Comparison of ENCODE assay signal across 9 mouse cellular contexts in the genomic region with DNA sequence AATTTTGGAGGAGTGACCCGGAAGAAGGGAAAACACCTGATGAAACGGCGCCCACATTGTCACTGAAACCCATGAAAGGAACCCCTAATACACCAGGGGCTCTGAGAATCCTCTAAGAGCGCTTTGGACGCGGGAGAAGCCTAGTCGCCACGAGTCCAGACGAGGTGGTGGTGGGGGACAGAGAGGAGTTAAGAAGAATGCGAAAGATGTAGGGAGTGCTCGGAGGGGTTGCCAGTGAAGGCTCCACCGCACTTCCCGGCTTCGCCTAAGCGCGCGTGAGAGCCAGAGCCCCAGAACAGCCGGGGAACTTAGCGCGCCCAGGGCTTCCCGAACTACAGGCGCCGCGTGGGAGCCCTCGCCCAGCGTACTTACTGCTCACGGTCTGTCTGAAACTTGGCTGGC. TPM values are rescaled to one million over a fixed set of nuclear protein-coding genes. Genes with fewer than 3 reads are reported as not detected.
A peak's percentile ranks its signal among the peaks of the same experiment; 100 is the strongest.
DNase-seq lines count a peak whose midpoint lies in the region; ATAC-seq and TF ChIP-seq lines count a peak whose summit lies in the region.
"Had no signal": no experiment of that assay in that cellular context is flagged by ENCODE, and none has a peak within 500 bp of the region (broad histone marks: within the 10 kb centered on the region; RNA-seq: fewer than 3 reads in every experiment).

No protein-coding gene starts in this region.

- no peaks in the 10 kb centered on the region; a peak in 1 of 4 replicates for H3K4me1 ChIP-seq in ES-E14 (ENCODE audit: control insufficient read depth in 2 of 2, insufficient read depth in 2 of 2, low read length in 2 of 2, poor library complexity in 1 of 2)
- H3K4me1 ChIP-seq in heart, embryonic 14.5 days (ENCODE audit: control insufficient read depth in 2 of 2, insufficient read depth in 2 of 2, low read length in 2 of 2): peaks cover 14 to 28% of the 10 kb centered on the region in 2 experiments
- H3K4me1 ChIP-seq in liver, embryonic 11.5 days (replicated peaks; ENCODE audit: control insufficient read depth, insufficient read depth, low read length): 0 out of 2 replicates have a peak, but pooled peaks cover 4% of the 10 kb centered on the region

- WGBS in heart, embryonic 14.5 days: under 1% methylated on average over 27 of the region's 27 CpGs
- WGBS in liver, embryonic 11.5 days: under 1% methylated on average over 27 of the region's 27 CpGs

- no peak overlapping the region for H3K9ac ChIP-seq in ES-E14 (ENCODE audit: insufficient read depth, low read depth, low read length, poor library complexity, severe bottlenecking)
- H3K9ac ChIP-seq in heart, embryonic 14.5 days (ENCODE audit: low read length): no peak overlapping the region
- no peak overlapping the region for H3K9ac ChIP-seq in liver, embryonic 11.5 days (ENCODE audit: low read depth, low read length)

- H3K36me3 ChIP-seq in ES-E14 (ENCODE audit: control insufficient read depth, insufficient read depth, low read length, poor library complexity, severe bottlenecking): no peaks in the 10 kb centered on the region
- no peaks in the 10 kb centered on the region for H3K36me3 ChIP-seq in heart, embryonic 14.5 days (ENCODE audit: control insufficient read depth, insufficient read depth, low read length)
- H3K36me3 ChIP-seq in liver, embryonic 11.5 days (ENCODE audit: control insufficient read depth, insufficient read depth, low read length): no peaks in the 10 kb centered on the region
- H3K36me3 ChIP-seq: G1E had no signal

- H3K27ac ChIP-seq in ES-E14 (ENCODE audit: insufficient read depth, low read depth, low read length, poor library complexity, severe bottlenecking): no peak overlapping the region
- no peak overlapping the region for H3K27ac ChIP-seq in heart, embryonic 14.5 days (replicated peaks in 1 of 2; ENCODE audit: control insufficient read depth in 1 of 2, insufficient read depth in 1 of 2, low read depth in 2 of 2, low read length in 2 of 2)
- H3K27ac ChIP-seq in liver, embryonic 11.5 days (ENCODE audit: low read depth, low read length): no peak overlapping the region

- H3K27me3 ChIP-seq in heart, embryonic 14.5 days (ENCODE audit: control insufficient read depth, insufficient read depth, low read length): peaks cover 52% of the 10 kb centered on the region
- peaks cover 72% of the 10 kb centered on the region for H3K27me3 ChIP-seq in liver, embryonic 11.5 days (replicated peaks; ENCODE audit: control insufficient read depth, insufficient read depth, low read length)

- H3K4me3 ChIP-seq in ES-E14 (ENCODE audit: insufficient read depth in 1 of 2, low read depth in 1 of 2, low read length in 2 of 2, poor library complexity in 1 of 2, severe bottlenecking in 1 of 2): peak overlapping the region; percentile 10 to 65
- peak overlapping the region; percentile 32 to 79 for H3K4me3 ChIP-seq in heart, embryonic 14.5 days (ENCODE audit: control insufficient read depth in 1 of 2, insufficient read depth in 1 of 2, low read depth in 1 of 2, low read length in 2 of 2)
- peak overlapping the region; percentile 70 for H3K4me3 ChIP-seq in liver, embryonic 11.5 days (ENCODE audit: low read depth, low read length)

- intact Hi-C loops in gastrocnemius, postnatal 14 days (cut with DNase I; ENCODE audit: low total_unique reads): no loop called here
- intact Hi-C loops in gastrocnemius, postnatal 36 days (cut with DNase I): no loop called here

- peak; percentile 22 for DNase-seq in gastrocnemius, postnatal 14 days
- no peak for DNase-seq in gastrocnemius, postnatal 36 days
- DNase-seq in ES-E14 (ENCODE audit: low read depth, low spot score): no peak
- no peak for DNase-seq in liver, embryonic 11.5 days (ENCODE audit: low spot score)
- DNase-seq in retina, embryonic 14.5 days (ENCODE audit: low spot score): peak; percentile 63
- DNase-seq in layer of hippocampus, postnatal 25 days (ENCODE audit: extremely low spot score in 1 of 2, low spot score in 1 of 2): no peak
- DNase-seq in thymus, postnatal 36 days: no peak

- no peaks in the 10 kb centered on the region for H3K9me3 ChIP-seq in ES-E14 (ENCODE audit: control insufficient read depth, insufficient read depth, low read depth, low read length)
- no peaks in the 10 kb centered on the region for H3K9me3 ChIP-seq in heart, embryonic 14.5 days (ENCODE audit: control insufficient read depth, low read length)
- no peaks in the 10 kb centered on the region for H3K9me3 ChIP-seq in liver, embryonic 11.5 days (ENCODE audit: control insufficient read depth, low read length)

- ATAC-seq in heart, embryonic 14.5 days (ENCODE audit: insufficient number of reproducible peaks, insufficient read depth, low FRiP score, low read depth): no peak
- ATAC-seq in liver, embryonic 11.5 days (replicated peaks; ENCODE audit: low FRiP score): no peak

- in situ Hi-C loops in ES-E14 (cut with MboI; ENCODE audit: low sequenced_read_pairs in 2 of 2, unreplicated experiment in 2 of 2): no loop called here

- peak overlapping the region; percentile 100 for H3K4me2 ChIP-seq in heart, embryonic 14.5 days (ENCODE audit: low read length)
- H3K4me2 ChIP-seq in liver, embryonic 11.5 days: peak overlapping the region; percentile 95

TF ChIP-seq in ES-E14, 5 proteins besides CTCF, POLR2A, EP300 and RAD21:
- TF ChIP-seq CHD2 (IDR thresholded peaks at IDR 0.05; ENCODE audit: low read depth, low read length) (no peak), HCFC1 (IDR thresholded peaks at IDR 0.05; ENCODE audit: borderline replicate concordance, insufficient read depth, low read length) (peak; percentile 34; the same call in 1 of the 2 replicates), ZC3H11A (IDR thresholded peaks at IDR 0.05; ENCODE audit: borderline replicate concordance, low read depth, low read length) (no peak), MAFK (IDR thresholded peaks at IDR 0.05; ENCODE audit: insufficient read depth, low read depth, low read length) (no peak), ZNF384 (IDR thresholded peaks at IDR 0.05; ENCODE audit: low read depth, low read length) (no peak)

RNA-seq across cellular contexts. Expression of a gene that starts 7.7 kb away (rescaled TPM):
- under 1 TPM; 0.35 to 0.40 TPM for total RNA-seq in gastrocnemius, postnatal 14 days (2021)
- total RNA-seq in gastrocnemius, postnatal 36 days (2021): under 1 TPM; 0.26 to 0.62 TPM
- total RNA-seq in ES-E14 (2012; rRNA removed): 1.1 and 2.8 TPM in 2 replicates
- 0.08 and 0.12 TPM in 2 replicates for polyA plus RNA-seq in heart, embryonic 14.5 days (2014; fragmentation: Nextera tagmentation; extraction: Ambion mirVana)
- polyA plus RNA-seq in liver, embryonic 11.5 days (2014; fragmentation: Nextera tagmentation; extraction: Ambion mirVana): 0.27 and 0.57 TPM in 2 replicates
- total RNA-seq in layer of hippocampus, postnatal 25 days (2021): 10 to 100 TPM; 14.9 to 17.4 TPM
- polyA plus RNA-seq: G1E had no signal

Comparison
In these comparisons a context has a peak if more than half of its experiments do, and no peak if none do; other contexts are left out.
1. DNase-seq: peak in gastrocnemius, postnatal 14 days (single experiment) and retina, embryonic 14.5 days (single experiment); none in gastrocnemius, postnatal 36 days (0 of 2), ES-E14 (single experiment), liver, embryonic 11.5 days (single experiment), layer of hippocampus, postnatal 25 days (0 of 2) and thymus, postnatal 36 days (0 of 2).
2. Peak in every context shown above with its lines, with median percentiles within 50 percentile points of each other: H3K4me3 ChIP-seq.